Mouse (Mus musculus) ES-Bruce4 (cell line): ENCODE measurements around the gene Ropn1.

Experiments
- CTCF ChIP-seq: IDR thresholded peaks from one replicate; pipeline ENCODE4 v1.8.1; 2011; ENCODE audit warnings: low read depth, low read length
- EP300 ChIP-seq: IDR thresholded peaks from 2 replicates; pipeline ENCODE4 v1.6.1; 2011; ENCODE audit warnings: low read depth, low read length; ENCODE audit not compliant: insufficient read depth
- POLR2A ChIP-seq: IDR thresholded peaks from one replicate; pipeline ENCODE4 v1.8.1; 2011; ENCODE audit warnings: low read length; ENCODE audit not compliant: insufficient read depth

DNA sequence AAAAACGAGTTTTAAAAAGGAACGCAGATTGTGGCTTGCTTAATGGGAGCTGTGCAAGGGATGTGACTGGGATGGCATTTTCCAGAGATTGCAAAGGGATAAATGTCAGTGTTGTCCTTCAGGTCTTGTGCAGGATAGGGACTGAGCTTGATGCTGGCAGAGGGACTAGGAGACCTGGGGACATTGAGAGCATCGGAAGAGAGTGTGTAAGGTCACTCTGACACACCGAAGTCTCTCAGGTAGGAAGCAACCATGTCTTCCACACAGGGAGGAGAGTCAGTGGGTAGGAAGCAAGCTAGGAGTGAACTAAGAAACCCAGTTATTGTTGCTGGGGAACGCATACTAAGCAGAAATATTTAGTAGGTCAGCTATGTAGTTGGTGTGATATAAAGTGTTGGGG, 8.3 kb downstream of the Ropn1 start:
- no peak for TF ChIP-seq CTCF
- no peak for TF ChIP-seq POLR2A
- no peak for TF ChIP-seq EP300
